Mouse (Mus musculus): Measurements from ENCODE around the gene Ralgapa2.

GRCm38 (mm10) chr2:146302094-146302699, 209.9 kb downstream of the Ralgapa2 start:
- TF ChIP-seq CTCF (IDR thresholded peaks at IDR 0.05; ENCODE audit: insufficient read depth, low read length) (no peak), POLR2A (IDR thresholded peaks at IDR 0.05; ENCODE audit: borderline replicate concordance, extremely low read depth, low read depth, low read length) (no peak)
